Mouse (Mus musculus): ENCODE data around the gene Ptpn1. TPM values are rescaled to one million over a fixed set of nuclear protein-coding genes. Genes with fewer than 3 reads are reported as not detected.

Ptpn1 gene
- polyA plus RNA-seq, 1 experiment from 2014 or later = 69.3 TPM

- no peak for DNase-seq (ENCODE audit: low spot score)
- Histone ChIP-seq H3K27me3 (ENCODE audit: control insufficient read depth, insufficient read depth, low read length) (no peaks in the 10 kb centered on the region), H3K9ac (no peak overlapping the region), H3K4me3 (replicated peaks; ENCODE audit: low read length) (no peak overlapping the region), H3K27ac (no peak overlapping the region), H3K36me3 (replicated peaks; ENCODE audit: control insufficient read depth, insufficient read depth) (no peaks in the 10 kb centered on the region), H3K4me2 (replicated peaks) (no peak overlapping the region), H3K9me3 (ENCODE audit: control insufficient read depth, low read length) (no peaks in the 10 kb centered on the region), H3K4me1 (replicated peaks; ENCODE audit: control insufficient read depth, insufficient read depth, low read length) (peaks cover 26% of the 10 kb centered on the region)
- no peak for ATAC-seq (ENCODE audit: low FRiP score)
- 94% methylated on average over 3 of the region's 3 CpGs for WGBS
Observed at GRCm38 (mm10) chr2:167930975-167931374, 882 bp upstream of the Ptpn1 start.

- peaks cover 34% of the 10 kb centered on the region for H3K4me1 ChIP-seq (replicated peaks; ENCODE audit: control insufficient read depth, insufficient read depth, low read length)
- H3K27ac ChIP-seq = peak overlapping the region; percentile 80
- WGBS = under 1% methylated on average over 18 of the region's 18 CpGs
- no peaks in the 10 kb centered on the region for H3K27me3 ChIP-seq (ENCODE audit: control insufficient read depth, insufficient read depth, low read length)
- peak overlapping the region; percentile 94 for H3K9ac ChIP-seq
- no peaks in the 10 kb centered on the region for H3K36me3 ChIP-seq (replicated peaks; ENCODE audit: control insufficient read depth, insufficient read depth)
- ATAC-seq (ENCODE audit: low FRiP score) (peak; percentile 52), DNase-seq (ENCODE audit: low spot score) (no peak)
- peak overlapping the region; percentile 73 for H3K4me2 ChIP-seq (replicated peaks)
- peak overlapping the region; percentile 91 for H3K4me3 ChIP-seq (replicated peaks; ENCODE audit: low read length)
- no peaks in the 10 kb centered on the region for H3K9me3 ChIP-seq (ENCODE audit: control insufficient read depth, low read length)
Observed at GRCm38 (mm10) chr2:167932727-167933231, 922 bp downstream of the Ptpn1 start.

GRCm38 (mm10) chr2:167933397-167933796, 1.5 kb downstream of the Ptpn1 start:
- peak overlapping the region; percentile 94 for H3K9ac ChIP-seq
- no peak overlapping the region for H3K27ac ChIP-seq
- no peaks in the 10 kb centered on the region for H3K36me3 ChIP-seq (replicated peaks; ENCODE audit: control insufficient read depth, insufficient read depth)
- WGBS = 32% methylated on average over 7 of the region's 7 CpGs
- H3K4me2 ChIP-seq (replicated peaks) = peak overlapping the region; percentile 73
- DNase-seq (ENCODE audit: low spot score) (no peak), ATAC-seq (ENCODE audit: low FRiP score) (no peak)
- H3K27me3 ChIP-seq (ENCODE audit: control insufficient read depth, insufficient read depth, low read length) = no peaks in the 10 kb centered on the region
- no peaks in the 10 kb centered on the region for H3K9me3 ChIP-seq (ENCODE audit: control insufficient read depth, low read length)
- peak overlapping the region; percentile 91 for H3K4me3 ChIP-seq (replicated peaks; ENCODE audit: low read length)
- peaks cover 34% of the 10 kb centered on the region for H3K4me1 ChIP-seq (replicated peaks; ENCODE audit: control insufficient read depth, insufficient read depth, low read length)

- Histone ChIP-seq H3K9me3 (ENCODE audit: control insufficient read depth, low read length) (no peaks in the 10 kb centered on the region), H3K36me3 (replicated peaks; ENCODE audit: control insufficient read depth, insufficient read depth) (no peaks in the 10 kb centered on the region), H3K4me1 (replicated peaks; ENCODE audit: control insufficient read depth, insufficient read depth, low read length) (peaks cover 55% of the 10 kb centered on the region), H3K27me3 (ENCODE audit: control insufficient read depth, insufficient read depth, low read length) (no peaks in the 10 kb centered on the region), H3K27ac (peak overlapping the region; percentile 26), H3K9ac (no peak overlapping the region), H3K4me2 (replicated peaks) (no peak overlapping the region; the same call in 1 of the 2 replicates), H3K4me3 (replicated peaks; ENCODE audit: low read length) (no peak overlapping the region)
- DNase-seq (ENCODE audit: low spot score) = no peak
- no peak for ATAC-seq (ENCODE audit: low FRiP score)
- 75% methylated on average over 3 of the region's 3 CpGs for WGBS
Observed at GRCm38 (mm10) chr2:167935956-167936355, 4.1 kb downstream of the Ptpn1 start.

GRCm38 (mm10) chr2:167938786-167939185, 6.9 kb downstream of the Ptpn1 start:
- peaks cover 74% of the 10 kb centered on the region for H3K4me1 ChIP-seq (replicated peaks; ENCODE audit: control insufficient read depth, insufficient read depth, low read length)
- H3K27ac ChIP-seq = no peak overlapping the region
- 85% methylated on average over 3 of the region's 3 CpGs for WGBS
- no peak overlapping the region for H3K4me3 ChIP-seq (replicated peaks; ENCODE audit: low read length)
- ATAC-seq (ENCODE audit: low FRiP score) (no peak), DNase-seq (ENCODE audit: low spot score) (no peak)
- H3K36me3 ChIP-seq (replicated peaks; ENCODE audit: control insufficient read depth, insufficient read depth) = no peaks in the 10 kb centered on the region
- H3K9ac ChIP-seq = no peak overlapping the region
- H3K27me3 ChIP-seq (ENCODE audit: control insufficient read depth, insufficient read depth, low read length) = no peaks in the 10 kb centered on the region
- no peak overlapping the region for H3K4me2 ChIP-seq (replicated peaks)
- no peaks in the 10 kb centered on the region for H3K9me3 ChIP-seq (ENCODE audit: control insufficient read depth, low read length)

- no peak overlapping the region for H3K27ac ChIP-seq
- H3K36me3 ChIP-seq (replicated peaks; ENCODE audit: control insufficient read depth, insufficient read depth) = no peaks in the 10 kb centered on the region
- WGBS = 77% methylated on average over 4 of the region's 4 CpGs
- no peak for ATAC-seq (ENCODE audit: low FRiP score)
- H3K9me3 ChIP-seq (ENCODE audit: control insufficient read depth, low read length) = no peaks in the 10 kb centered on the region
- DNase-seq (ENCODE audit: low spot score) = no peak
- peaks cover 74% of the 10 kb centered on the region for H3K4me1 ChIP-seq (replicated peaks; ENCODE audit: control insufficient read depth, insufficient read depth, low read length)
- H3K4me2 ChIP-seq (replicated peaks) = no peak overlapping the region
- no peak overlapping the region for H3K9ac ChIP-seq
- H3K27me3 ChIP-seq (ENCODE audit: control insufficient read depth, insufficient read depth, low read length) = no peaks in the 10 kb centered on the region
- no peak overlapping the region for H3K4me3 ChIP-seq (replicated peaks; ENCODE audit: low read length)
Observed at GRCm38 (mm10) chr2:167939204-167939603, 7.3 kb downstream of the Ptpn1 start.

GRCm38 (mm10) chr2:167939632-167940399, 8.0 kb downstream of the Ptpn1 start:
- Histone ChIP-seq H3K9me3 (ENCODE audit: control insufficient read depth, low read length) (no peaks in the 10 kb centered on the region), H3K4me3 (replicated peaks; ENCODE audit: low read length) (no peak overlapping the region), H3K36me3 (replicated peaks; ENCODE audit: control insufficient read depth, insufficient read depth) (no peaks in the 10 kb centered on the region), H3K27me3 (ENCODE audit: control insufficient read depth, insufficient read depth, low read length) (no peaks in the 10 kb centered on the region), H3K4me1 (replicated peaks; ENCODE audit: control insufficient read depth, insufficient read depth, low read length) (peaks cover 77% of the 10 kb centered on the region), H3K4me2 (replicated peaks) (no peak overlapping the region), H3K27ac (no peak overlapping the region), H3K9ac (no peak overlapping the region)
- DNase-seq (ENCODE audit: low spot score) = no peak
- ATAC-seq (ENCODE audit: low FRiP score) = no peak
- 66% methylated on average over 11 of the region's 11 CpGs for WGBS

- Histone ChIP-seq H3K36me3 (replicated peaks; ENCODE audit: control insufficient read depth, insufficient read depth) (no peaks in the 10 kb centered on the region), H3K27ac (no peak overlapping the region), H3K4me1 (replicated peaks; ENCODE audit: control insufficient read depth, insufficient read depth, low read length) (peaks cover 71% of the 10 kb centered on the region), H3K9me3 (ENCODE audit: control insufficient read depth, low read length) (no peaks in the 10 kb centered on the region), H3K4me2 (replicated peaks) (no peak overlapping the region), H3K27me3 (ENCODE audit: control insufficient read depth, insufficient read depth, low read length) (no peaks in the 10 kb centered on the region), H3K9ac (no peak overlapping the region), H3K4me3 (replicated peaks; ENCODE audit: low read length) (no peak overlapping the region)
- 92% methylated on average over 11 of the region's 11 CpGs for WGBS
- DNase-seq (ENCODE audit: low spot score) (no peak), ATAC-seq (ENCODE audit: low FRiP score) (no peak)
Observed at GRCm38 (mm10) chr2:167940636-167941035, 8.8 kb downstream of the Ptpn1 start.

- Histone ChIP-seq H3K4me1 (replicated peaks; ENCODE audit: control insufficient read depth, insufficient read depth, low read length) (peaks cover 65% of the 10 kb centered on the region), H3K9me3 (ENCODE audit: control insufficient read depth, low read length) (no peaks in the 10 kb centered on the region), H3K36me3 (replicated peaks; ENCODE audit: control insufficient read depth, insufficient read depth) (no peaks in the 10 kb centered on the region), H3K4me3 (replicated peaks; ENCODE audit: low read length) (no peak overlapping the region), H3K27ac (peak overlapping the region; percentile 63; the same call in 1 of the 2 replicates), H3K9ac (no peak overlapping the region), H3K4me2 (replicated peaks) (no peak overlapping the region), H3K27me3 (ENCODE audit: control insufficient read depth, insufficient read depth, low read length) (no peaks in the 10 kb centered on the region)
- ATAC-seq (ENCODE audit: low FRiP score) = no peak
- WGBS = 50% methylated on average over 4 of the region's 4 CpGs
- DNase-seq (ENCODE audit: low spot score) = no peak
Observed at GRCm38 (mm10) chr2:167941320-167941719, 9.5 kb downstream of the Ptpn1 start.
